Mouse (Mus musculus): Measurements from ENCODE around the gene Rarg. TPM values are rescaled to one million over a fixed set of nuclear protein-coding genes. Genes with fewer than 3 reads are reported as not detected.

Rarg gene
- total and polyA plus RNA-seq, 3 experiments: 0.39 to 5.8 TPM; not detected in 1

DNA sequence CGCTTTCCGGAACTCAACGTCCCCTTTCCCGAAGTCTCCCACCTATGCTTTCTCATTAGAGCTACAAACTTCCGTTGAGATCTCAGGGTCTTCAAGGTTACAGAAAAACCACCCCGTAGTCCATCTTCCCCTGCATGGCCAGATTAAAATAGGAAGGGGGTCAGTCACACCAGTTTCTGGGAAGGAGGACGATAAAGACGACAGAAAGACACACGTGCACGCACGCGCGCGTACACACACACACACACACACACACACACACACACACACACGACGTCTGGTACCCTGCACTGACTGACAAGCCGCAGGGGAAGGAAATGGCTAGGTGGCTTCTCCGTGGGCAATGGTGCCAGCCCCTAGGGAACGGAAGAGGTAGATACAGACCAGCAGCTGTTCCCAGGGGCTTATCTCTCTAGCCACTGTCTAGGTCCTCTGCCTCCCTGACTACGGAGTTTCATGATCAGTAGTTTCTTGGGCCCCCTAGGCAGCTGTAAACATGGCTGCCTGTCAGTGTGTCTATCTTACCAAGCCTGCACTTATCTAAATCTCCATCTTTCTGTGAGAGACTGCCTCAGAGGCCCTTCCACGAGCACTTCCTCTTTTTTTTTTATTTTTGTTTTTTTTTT is 32.2 kb downstream of the Rarg start (continued):
- peak; percentile 79; the same call in 1 of the 2 replicates for TF ChIP-seq RCOR1 (IDR thresholded peaks at IDR 0.05; ENCODE audit: low read depth, low read length)
- TF ChIP-seq TBP (IDR thresholded peaks at IDR 0.05; ENCODE audit: low read depth, low read length): no peak
- peak; percentile 89 for TF ChIP-seq TCF12 (IDR thresholded peaks at IDR 0.05; ENCODE audit: low read depth, low read length)
- TF ChIP-seq POLR2AphosphoS5 (IDR thresholded peaks at IDR 0.05; ENCODE audit: borderline replicate concordance, low read depth, low read length): no peak
- peak; percentile 26; the same call in 1 of the 2 replicates for TF ChIP-seq USF1 (IDR thresholded peaks at IDR 0.05; ENCODE audit: low read depth, low read length)
- peak; percentile 59; the same call in 1 of the 2 replicates for TF ChIP-seq MAX (IDR thresholded peaks at IDR 0.05; ENCODE audit: low read length)
- TF ChIP-seq MYB (IDR thresholded peaks at IDR 0.05; ENCODE audit: low read depth, low read length): 0 out of 2 replicates have a peak, but pooled peaks have one; percentile 21
- TF ChIP-seq ETS1 (IDR thresholded peaks at IDR 0.05; ENCODE audit: low read depth, low read length): peak; percentile 97
- TF ChIP-seq MAZ (IDR thresholded peaks at IDR 0.05; ENCODE audit: low read depth, low read length): no peak; the same call in 1 of the 2 replicates
- TF ChIP-seq GABPA (IDR thresholded peaks at IDR 0.05; ENCODE audit: low read depth, low read length): 0 out of 2 replicates have a peak, but pooled peaks have one; percentile 64
- 0 out of 2 replicates have a peak, but pooled peaks have one; percentile 7 for TF ChIP-seq MAFK (IDR thresholded peaks at IDR 0.05; ENCODE audit: borderline replicate concordance, low read depth, low read length)
- TF ChIP-seq POLR2AphosphoS2 (IDR thresholded peaks at IDR 0.05; ENCODE audit: low read length): no peak
- peak; percentile 94 for TF ChIP-seq GATA1 (IDR thresholded peaks at IDR 0.05; ENCODE audit: low read depth, low read length)
- TF ChIP-seq HCFC1 (IDR thresholded peaks at IDR 0.05; ENCODE audit: low read depth, low read length): peak; percentile 69; the same call in 1 of the 2 replicates
- TF ChIP-seq ZNF384 (IDR thresholded peaks at IDR 0.05; ENCODE audit: low read depth, low read length): peak; percentile 97
- peak; percentile 39; the same call in 1 of the 2 replicates for TF ChIP-seq MYC (IDR thresholded peaks at IDR 0.05; ENCODE audit: low read depth, low read length)

DNA sequence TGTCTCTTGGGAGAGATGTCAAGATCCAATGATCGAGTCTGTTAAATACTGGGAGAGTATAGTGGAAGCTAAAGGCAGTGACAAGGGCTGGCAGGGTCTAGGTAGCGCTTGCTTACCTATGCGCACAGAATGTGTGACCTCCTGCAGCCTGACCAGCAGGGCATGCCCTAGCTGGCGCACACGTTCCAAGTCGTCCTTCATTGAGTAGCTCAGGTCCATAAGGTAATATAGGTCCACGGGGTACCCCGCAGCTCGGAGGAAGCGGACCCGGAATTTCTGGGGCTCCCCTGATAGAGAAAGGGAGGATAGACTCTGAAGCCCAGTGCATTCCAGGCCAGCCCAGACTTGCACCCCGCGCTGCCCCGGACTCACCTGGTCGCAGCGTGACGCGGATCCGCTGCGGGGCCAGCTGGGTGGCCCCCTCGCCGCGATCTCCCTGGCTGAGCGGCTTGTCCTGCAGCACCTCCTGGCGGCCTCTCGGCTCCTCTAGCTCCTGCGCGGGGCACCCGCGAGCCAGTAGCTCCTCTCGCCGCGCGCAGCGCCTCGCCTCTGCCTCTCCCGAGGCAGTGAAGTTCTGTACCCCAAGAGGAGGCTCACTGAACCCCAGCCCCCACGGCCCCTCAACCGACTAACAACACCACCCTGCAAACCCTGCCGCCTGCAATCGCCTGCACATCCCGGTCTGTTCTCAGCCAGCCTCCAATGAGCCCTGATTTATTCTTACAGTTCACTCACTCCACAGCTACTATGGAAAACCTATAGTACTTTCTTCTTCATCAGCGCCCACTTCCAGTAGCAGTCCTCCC is 32.9 kb downstream of the Rarg start:
- H3K27me3 ChIP-seq (ENCODE audit: control insufficient read depth in 1 of 2, insufficient read depth in 2 of 2, low read length in 2 of 2): no peaks in the 10 kb centered on the region
- H3K4me3 ChIP-seq (ENCODE audit: control insufficient read depth in 1 of 2, insufficient read depth in 1 of 2, low read depth in 2 of 2, low read length in 2 of 2): peak overlapping the region in 1 of 2 experiments; percentile 0; a peak in 1 of 4 replicates
- H3K36me3 ChIP-seq (ENCODE audit: control insufficient read depth in 1 of 2, insufficient read depth in 2 of 2, low read length in 2 of 2): peaks cover 0 to 14% of the 10 kb centered on the region in 2 experiments; a peak in 2 of 4 replicates
- peak; percentile 67 for DNase-seq (ENCODE audit: low read depth, low spot score)
- no peaks in the 10 kb centered on the region for H3K79me2 ChIP-seq (ENCODE audit: control insufficient read depth, insufficient read depth, low read length, poor library complexity)
- H3K4me1 ChIP-seq (ENCODE audit: control insufficient read depth in 1 of 2, insufficient read depth in 2 of 2, low read length in 2 of 2): peaks cover 8 to 25% of the 10 kb centered on the region in 2 experiments
- TF ChIP-seq ZC3H11A (IDR thresholded peaks at IDR 0.05; ENCODE audit: low read depth, low read length) (peak; percentile 33), RAD21 (IDR thresholded peaks at IDR 0.05; ENCODE audit: low read depth, low read length) (peak; percentile 51), GATA1 (IDR thresholded peaks at IDR 0.05; ENCODE audit: low read depth, low read length) (no peak), CTCF (IDR thresholded peaks at IDR 0.05 in 2 of 3, conservative IDR thresholded peaks at IDR 0.05 in 1 of 3; ENCODE audit: control insufficient read depth in 1 of 3, insufficient read depth in 1 of 3, low read depth in 2 of 3, low read length in 3 of 3, poor library complexity in 1 of 3, severe bottlenecking in 1 of 3) (peak in 2 of 3 experiments; percentile 58 to 76; a peak in 5 of 6 replicates), SMC3 (IDR thresholded peaks at IDR 0.05; ENCODE audit: low read depth, low read length) (peak; percentile 39; the same call in 1 of the 2 replicates)
- H3K27ac ChIP-seq (ENCODE audit: control insufficient read depth, low read depth, low read length): peak overlapping the region; percentile 4
- no peak overlapping the region for H3K9ac ChIP-seq (ENCODE audit: control insufficient read depth, low read depth, low read length, poor library complexity, severe bottlenecking)
- H3K9me3 ChIP-seq (replicated peaks; ENCODE audit: insufficient read depth, low read length): no peaks in the 10 kb centered on the region

Data from MEL (cell line).